Mouse (Mus musculus): ENCODE data around the gene Ddias.
"Not testable (repeated sequence)": the region's sequence is repeated elsewhere in the genome, so short reads cannot be mapped to it uniquely, and the experiment has no call there.

Ddias gene

DNA sequence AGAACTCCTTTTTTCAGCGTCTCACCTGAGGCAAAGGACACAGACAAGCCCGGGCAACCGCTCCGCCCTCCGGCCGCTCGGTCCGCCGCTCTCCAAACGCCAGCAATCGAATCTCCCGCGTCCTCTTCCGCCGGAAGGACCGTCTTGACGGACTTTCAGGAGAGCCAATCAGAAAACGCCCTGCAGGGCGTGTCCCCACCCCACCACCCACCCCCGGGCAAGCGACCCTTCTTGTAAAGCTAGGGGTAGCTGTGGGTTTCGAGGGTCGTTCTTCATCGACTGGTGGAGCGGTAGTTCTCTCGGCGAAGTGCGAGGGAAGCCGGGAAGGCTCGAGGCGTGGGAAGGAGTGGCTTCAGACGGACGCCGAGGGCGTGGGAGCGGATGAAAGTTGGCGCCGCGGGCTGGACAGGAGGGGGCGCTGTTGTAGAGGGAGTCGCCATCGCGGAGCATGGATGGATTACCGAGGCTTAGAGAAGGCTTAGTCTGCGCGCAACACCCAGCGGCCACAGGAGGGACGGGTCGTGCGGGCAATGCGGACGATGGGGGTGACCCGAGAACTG is at the start of gene Ddias, which contains the start of gene Prcp:
Gene Ddias (minus strand): TSS at position 132 of the 560 bp plus-strand sequence.
Gene Prcp (plus strand): TSS at position 355 of the 560 bp plus-strand sequence.
- in situ Hi-C loops (cut with MboI, MseI) = loop anchor here (5.0 kb wide), 2 partner anchors 132 to 237 kb away; partner anchors contain the start of genes Ankrd42 and Rab30

GRCm38 (mm10) chr7:92920857-92921172 is 46.8 kb upstream of the Ddias start:
- in situ Hi-C loops (cut with MboI, MseI) = no loop called here

GRCm38 (mm10) chr7:92920172-92920856 is 46.3 kb upstream of the Ddias start:
- in situ Hi-C loops (cut with MboI, MseI) = no loop called here

DNA sequence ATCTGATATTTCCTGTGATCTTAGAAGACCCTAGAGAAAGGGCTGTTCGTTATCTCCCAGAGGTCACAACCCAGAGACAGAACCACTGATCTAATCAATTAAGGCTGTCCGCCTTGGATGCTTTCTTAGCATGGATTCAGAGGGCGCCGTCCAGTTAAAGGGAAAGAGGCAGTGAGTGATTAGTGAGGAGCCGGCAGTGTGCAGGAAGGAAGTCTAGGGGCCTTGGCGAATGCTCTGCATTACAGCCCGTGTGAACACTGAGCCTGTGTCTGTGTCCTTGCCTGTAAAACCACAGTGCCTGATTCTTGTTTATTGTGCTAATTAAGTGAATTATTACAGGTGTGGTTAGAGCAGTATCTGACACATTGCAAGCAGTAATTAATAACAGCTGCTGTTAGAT is 30.2 kb upstream of the Ddias start:
- in situ Hi-C loops (cut with MboI, MseI) = not testable (repeated sequence)

GRCm38 (mm10) chr7:92903360-92904038 is 29.5 kb upstream of the Ddias start:
- in situ Hi-C loops (cut with MboI, MseI) = no loop called here

DNA sequence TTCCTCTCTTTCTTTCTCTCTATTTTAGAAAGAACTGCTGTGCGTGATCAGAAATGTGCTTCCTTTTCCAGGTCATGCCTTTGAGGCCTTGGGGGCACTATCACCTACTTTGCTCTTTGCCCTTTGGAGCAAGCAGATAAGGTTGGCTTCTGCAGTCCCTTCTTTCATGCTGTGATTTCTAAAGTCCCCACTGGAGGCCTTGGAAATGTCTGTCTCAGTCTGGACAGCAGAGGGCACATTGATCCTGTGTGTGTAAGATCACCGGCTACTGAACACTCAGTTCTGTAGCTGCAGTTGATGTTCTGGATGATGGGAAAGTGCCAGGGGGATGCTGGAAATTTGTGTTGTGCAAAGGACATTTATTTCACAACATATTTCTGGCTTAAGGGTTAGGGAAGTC is 23.0 kb upstream of the Ddias start:
- in situ Hi-C loops (cut with MboI, MseI) = no loop called here

- in situ Hi-C loops (cut with MboI, MseI) = no loop called here
Measured at GRCm38 (mm10) chr7:92896036-92896435, 22.0 kb upstream of the Ddias start.

DNA sequence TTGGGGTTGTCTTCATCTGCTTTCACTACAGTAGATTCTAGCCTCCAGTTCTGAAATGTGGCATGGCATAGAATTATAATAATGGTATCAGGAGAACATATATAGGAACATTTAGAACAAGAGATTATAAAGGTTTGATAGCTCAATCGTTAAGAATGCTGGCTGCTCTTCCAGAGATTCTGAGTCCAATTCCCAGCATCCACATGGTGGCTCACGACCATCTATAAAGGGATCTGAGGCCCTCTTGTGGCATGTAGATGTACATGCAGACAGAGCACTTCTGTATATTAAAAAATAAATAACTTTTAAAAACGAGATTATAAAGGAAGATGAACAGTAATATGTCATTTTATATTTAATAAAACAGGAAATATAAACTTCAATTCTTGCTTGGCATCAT is 19.4 kb upstream of the Ddias start:
- in situ Hi-C loops (cut with MboI, MseI) = no loop called here

DNA sequence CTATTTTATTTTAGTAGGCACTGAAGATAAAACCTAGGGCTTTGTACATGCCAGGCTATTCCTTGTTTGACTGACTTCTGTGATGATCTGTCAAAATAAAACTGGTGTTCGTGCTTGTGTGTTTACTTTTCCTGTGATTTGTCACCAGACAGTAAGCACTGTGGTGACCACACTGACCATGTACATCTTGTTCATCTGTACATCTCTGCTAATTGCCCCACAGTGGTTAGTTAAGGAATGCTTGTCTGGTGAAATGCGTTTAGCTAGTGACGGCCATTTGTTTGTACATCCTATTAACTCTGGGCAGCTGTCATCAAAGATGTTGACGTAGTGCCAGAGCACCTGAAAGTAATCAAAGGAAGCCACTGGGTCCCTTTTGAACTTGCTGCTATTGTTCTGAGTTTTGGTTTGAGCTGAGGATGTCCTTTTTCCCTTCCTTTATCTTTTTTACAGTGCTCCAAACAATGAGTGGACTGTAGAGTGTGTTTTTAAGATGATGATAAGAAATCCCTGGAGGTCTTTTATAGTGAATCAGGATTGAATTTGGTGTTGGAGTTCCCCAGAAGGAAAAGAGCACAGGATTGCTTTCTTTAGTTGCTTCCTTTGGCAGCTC is 16.7 kb upstream of the Ddias start:
- in situ Hi-C loops (cut with MboI, MseI) = no loop called here

- in situ Hi-C loops (cut with MboI, MseI) = no loop called here
Measured at GRCm38 (mm10) chr7:92890211-92890610, 16.2 kb upstream of the Ddias start.

DNA sequence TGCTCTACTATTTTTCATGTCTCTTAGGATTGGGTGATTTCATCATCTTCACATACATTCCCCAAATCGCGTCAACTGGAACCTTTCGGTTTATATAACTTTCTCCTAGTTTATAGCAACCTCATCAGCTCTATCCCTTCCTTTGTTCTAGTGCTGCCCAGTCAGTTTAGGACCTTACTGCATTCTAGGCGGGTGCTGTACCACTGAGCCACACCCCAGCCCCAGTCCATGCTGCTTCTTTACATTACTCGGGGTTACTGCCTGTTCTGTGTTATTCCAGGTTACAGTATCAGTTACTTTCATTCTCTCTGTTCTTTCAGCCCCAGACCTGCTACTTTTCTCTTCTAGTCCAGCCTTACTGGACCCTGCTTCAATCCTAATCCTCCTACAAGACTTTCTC is 13.2 kb upstream of the Ddias start:
- in situ Hi-C loops (cut with MboI, MseI) = loop anchor here (10.0 kb wide), 1 partner anchor 332 kb away; no protein-coding TSS in a partner anchor

DNA sequence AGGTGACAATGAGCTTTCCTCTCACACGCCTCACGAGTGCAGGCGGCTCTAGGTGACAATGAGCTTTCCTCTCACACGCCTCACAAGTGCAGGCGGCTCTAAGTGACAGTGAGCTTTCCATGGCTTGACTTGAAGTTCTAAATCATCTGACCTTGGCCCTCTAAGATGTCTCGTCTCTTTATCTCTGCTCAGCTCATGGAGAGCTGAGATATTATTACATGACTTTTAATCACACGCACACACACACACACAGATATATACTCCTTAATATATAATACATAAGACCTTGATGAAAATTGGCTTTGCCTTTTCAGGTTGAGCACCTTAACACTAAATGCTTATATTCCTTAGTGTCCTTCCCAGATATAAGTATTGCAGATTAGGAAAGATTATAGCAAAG is 12.8 kb upstream of the Ddias start:
- in situ Hi-C loops (cut with MboI, MseI) = loop anchor here (10.0 kb wide), 1 partner anchor 332 kb away; no protein-coding TSS in a partner anchor

DNA sequence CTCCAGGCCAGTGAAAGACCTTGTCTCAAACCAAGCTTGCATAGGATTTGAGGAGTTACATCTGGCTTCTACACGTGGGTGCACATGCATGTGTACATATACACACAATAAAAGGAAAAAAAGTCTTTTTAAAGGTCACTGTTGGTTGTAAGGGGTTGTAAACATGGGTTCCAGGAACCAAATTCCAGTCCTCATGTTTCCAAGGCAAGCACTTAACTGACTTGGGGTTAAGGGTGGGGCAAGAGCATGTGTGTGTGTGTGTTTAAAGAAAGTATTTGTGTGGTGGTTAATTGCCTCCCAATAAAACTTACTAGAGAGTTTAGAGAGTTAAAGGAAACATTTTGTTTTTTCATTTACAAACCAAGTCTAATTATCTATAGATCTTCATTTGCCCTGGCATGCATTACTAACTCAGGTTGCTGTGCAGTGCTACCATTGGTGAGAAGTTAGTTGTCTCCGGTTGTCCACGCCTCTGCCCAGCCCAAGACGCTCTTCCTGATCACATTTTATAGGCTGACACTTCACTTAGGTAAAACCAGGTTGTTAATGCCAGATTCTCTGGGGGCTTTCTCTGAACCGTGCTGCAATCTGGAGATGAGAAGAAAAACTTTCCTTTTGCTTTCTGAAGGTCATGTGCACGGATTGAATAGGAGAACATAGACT is 11.1 kb upstream of the Ddias start:
- in situ Hi-C loops (cut with MboI, MseI) = loop anchor here (10.0 kb wide), 1 partner anchor 330 kb away; no protein-coding TSS in a partner anchor

DNA sequence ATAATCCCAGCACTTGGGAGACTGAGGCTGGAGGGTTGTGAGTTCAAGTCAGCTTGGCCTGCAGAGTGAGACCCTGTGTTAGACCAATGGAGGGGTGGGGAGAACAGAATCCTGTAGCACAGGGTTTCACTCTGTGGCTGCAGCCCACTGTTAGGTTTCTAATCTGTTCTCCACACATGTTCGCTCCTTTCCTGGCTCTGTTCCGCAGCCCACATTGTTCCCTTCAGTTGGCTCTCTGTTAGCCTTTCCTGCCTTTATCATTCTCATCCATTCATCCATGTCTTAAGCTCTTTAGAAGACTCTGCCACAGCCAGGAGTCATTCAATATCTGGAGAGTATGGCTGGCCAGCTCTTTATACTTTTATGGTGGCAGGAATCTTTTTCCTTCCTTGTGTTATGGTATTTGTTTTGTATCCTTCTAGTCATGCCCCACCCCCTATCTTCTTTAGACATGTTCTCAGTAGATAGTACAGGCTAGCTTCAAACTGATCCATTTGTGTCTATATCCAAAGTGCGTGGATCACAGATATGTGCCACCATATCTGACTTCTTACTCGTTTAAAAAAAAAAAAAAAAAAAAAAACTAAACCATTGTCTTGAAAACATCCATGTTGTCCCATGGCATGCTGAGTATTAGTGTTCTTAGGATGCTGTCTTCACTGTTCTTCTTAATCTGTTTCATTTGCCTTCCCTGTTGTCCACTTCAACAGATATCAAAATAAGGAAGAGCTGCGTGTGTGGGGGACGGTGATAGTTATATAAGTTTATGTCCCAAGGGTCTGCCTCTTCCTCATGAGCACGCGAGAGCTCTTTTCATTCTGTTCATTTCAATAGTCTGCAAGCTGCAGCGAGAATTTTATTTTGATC is 10.0 kb upstream of the Ddias start:
- in situ Hi-C loops (cut with MboI, MseI) = loop anchor here (10.0 kb wide), 1 partner anchor 329 kb away; no protein-coding TSS in a partner anchor

DNA sequence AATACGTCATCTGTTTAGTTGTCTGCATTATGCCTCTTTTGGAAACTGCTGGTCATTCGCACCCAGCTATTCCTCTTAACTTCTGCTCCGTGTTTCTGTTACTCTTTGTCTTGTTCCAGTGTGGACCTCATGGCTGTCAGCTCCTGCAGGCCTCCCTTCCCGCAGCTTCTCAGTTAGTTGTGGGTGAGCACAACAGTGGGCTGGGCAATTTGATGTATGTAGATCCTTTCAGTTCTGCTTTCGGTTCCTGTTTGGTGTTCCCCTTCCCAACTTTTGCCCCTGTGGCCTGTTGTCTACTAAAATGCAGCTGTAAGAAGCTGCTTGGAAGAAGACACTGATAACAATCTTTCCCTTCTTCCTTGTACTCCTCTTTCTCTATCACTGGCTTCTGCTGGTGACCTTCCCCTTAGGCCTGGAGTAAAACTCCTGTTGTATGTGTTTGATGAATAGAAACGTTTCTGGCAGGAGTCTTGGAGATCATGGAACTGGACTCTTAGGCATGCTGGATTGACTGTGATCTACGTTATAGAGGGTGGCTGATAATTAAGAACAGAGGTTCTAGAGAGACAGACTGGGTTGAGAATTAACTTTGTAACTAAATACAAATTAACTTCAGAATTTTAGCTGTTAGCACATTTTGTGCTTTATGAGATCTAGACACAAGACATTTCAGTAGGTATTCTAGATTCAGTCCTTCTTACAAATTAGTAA is 4.7 kb upstream of the Ddias start:
- in situ Hi-C loops (cut with MboI, MseI) = no loop called here

DNA sequence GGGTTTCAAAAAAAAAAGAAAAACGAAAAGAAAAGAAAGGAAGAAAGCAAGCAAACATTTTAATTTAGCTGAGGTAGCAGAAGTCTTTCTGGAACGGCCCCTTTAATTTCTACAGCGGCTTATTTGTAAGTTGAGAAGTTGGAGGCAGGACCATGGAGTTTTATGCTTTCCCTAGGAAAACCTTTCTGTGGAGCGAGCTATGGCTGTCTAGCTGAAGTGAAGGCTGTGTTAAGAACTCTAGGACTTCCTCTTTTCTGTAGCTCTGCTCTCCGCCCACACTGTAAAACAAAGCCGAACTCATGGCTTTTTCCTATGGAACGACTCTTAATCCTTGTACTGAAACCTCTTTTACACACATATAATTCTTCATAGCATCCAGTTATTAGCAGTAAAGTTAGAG is 2.5 kb upstream of the Ddias start:
- in situ Hi-C loops (cut with MboI, MseI) = no loop called here

GRCm38 (mm10) chr7:92876066-92876465 is 2.0 kb upstream of the Ddias start:
- in situ Hi-C loops (cut with MboI, MseI) = no loop called here

DNA sequence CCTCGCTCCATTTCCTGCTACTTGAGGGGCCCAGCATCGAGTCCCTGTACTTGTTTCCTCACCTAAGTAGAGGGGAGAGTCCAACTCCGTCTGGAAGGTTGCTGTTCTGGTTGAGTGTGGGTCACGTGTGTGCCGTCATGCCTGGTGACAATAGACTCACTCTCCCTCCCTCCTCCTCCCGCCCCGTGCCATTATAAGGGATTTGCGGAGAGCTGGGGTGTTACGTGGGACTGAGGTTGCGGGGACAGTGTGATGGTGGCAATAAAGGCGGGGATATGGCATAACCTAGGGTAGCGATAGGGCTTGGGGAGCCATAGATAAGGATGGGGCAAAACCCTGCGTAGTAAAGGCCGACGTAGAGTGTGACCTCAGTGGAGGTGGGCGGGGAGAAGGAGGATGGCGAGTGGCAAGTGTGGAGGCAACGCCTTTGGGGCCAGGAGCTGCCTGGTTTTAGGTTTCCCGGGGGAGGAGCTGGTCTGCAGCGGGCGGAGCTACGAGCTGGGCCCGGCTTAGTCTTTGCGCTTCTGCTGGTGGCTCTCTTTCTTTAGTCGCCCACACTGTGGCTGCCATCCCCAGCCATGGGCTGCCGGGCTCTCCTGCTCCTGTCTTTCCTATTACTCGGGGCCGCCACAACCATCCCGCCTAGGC is 838 bp upstream of the Ddias start:
- in situ Hi-C loops (cut with MboI, MseI) = loop anchor here (5.0 kb wide), 2 partner anchors 133 to 238 kb away; partner anchors contain the start of genes Ankrd42 and Rab30

DNA sequence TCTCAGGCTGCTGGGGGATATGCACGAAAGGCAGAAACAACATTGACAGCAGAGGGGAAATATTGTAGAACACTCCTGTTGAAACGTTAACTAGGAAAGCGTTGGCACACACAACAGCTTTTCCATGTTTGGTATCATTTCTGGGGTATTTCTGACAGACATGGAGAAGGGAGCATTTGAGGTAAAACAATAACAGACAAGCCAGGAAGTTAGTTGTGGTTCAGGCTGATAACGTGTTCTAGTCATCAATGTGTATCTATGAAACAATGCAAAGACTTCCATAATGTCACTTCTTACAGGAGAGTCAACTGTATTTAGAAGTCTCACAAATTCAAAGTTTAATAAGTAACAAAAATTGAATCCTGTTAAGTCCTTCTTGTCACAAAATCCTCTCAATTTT is 2.5 kb downstream of the Ddias start:
- in situ Hi-C loops (cut with MboI, MseI) = loop anchor here (5.0 kb wide), 2 partner anchors 129 to 234 kb away; partner anchors contain the start of genes Ankrd42 and Rab30
